Mouse (Mus musculus) embryo, embryonic 10.5 days (tissue): Measurements from ENCODE around the gene Ect2.

Experiments used
- DNase-seq: peaks from one replicate; pipeline ENCODE4 v3.0.0-alpha.2; 2015; ENCODE audit warnings: low spot score

The Ect2 gene

GRCm38 (mm10) chr3:27067206-27067605 lies 86.5 kb downstream of the Ect2 start:
- DNase-seq: peak; percentile 58

GRCm38 (mm10) chr3:27064886-27065285 lies 88.8 kb downstream of the Ect2 start:
- DNase-seq: no peak

DNA sequence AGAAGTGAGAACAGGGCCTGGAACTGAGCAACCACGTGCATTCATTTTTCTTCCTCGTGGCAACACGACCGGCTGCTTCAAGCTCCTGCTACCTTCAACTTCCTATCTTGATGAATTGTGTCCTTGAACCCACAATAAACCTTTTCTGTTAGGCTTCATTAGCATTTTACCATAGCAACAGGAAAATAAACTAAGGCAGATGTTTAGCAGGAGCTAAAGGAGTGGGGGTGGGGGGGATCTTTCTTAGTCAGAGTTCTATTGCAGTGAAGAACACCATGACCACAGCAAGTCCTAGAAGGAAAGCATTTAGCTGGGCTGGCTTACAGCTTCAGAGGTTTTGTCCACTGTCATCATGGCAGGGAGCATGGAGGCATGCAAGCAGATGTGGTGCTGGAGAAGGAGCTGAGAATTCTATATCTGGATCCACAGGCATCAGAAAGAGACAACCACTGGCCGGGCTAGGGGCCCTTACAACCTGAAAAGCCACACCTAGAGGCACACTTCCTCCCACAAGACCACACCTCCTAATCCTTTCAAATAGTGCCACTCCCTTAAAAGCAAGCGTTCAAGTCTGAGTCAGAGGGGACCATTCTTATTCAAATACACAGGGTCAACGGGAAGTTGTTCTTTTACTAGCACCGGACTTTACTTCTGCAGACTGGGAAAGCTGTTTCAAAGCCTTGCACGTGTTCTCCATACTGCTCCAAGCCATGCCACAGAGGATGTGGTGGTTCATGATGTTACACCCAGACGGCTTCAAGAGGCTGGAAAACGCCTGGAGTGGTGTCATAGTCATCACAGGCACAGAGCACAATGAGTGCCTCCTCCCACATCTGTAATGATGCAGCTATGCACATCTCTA lies 90.0 kb downstream of the Ect2 start:
- DNase-seq: peak; percentile 7

- DNase-seq: no peak
Measured at GRCm38 (mm10) chr3:27060441-27060840, 93.2 kb downstream of the Ect2 start.

- no peak for DNase-seq
Measured at GRCm38 (mm10) chr3:27059529-27060322, 94.0 kb downstream of the Ect2 start.

DNA sequence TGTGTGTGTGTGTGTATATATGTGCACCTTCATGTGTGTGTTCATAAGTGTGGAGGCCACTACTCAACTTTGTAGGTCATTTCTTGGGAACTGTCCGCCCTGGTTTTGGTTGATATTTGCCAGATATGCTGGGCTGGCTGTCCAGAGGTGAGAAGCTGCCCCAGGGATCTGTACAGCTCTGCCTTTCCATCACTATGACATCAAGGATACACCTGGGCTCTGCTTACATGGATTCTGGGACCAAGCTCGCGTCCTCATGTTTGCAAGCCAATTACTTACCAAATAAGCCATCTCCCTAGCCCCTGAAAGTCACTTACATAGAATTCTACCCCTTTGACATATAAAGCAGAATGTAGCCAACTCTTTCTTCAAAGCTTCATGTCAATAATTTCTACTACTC lies 98.2 kb downstream of the Ect2 start:
- DNase-seq: no peak

- DNase-seq: no peak
Measured at GRCm38 (mm10) chr3:27054766-27055165, 98.9 kb downstream of the Ect2 start.
